Mouse (Mus musculus) liver, adult 2 months (tissue): ENCODE results near the gene Gmip. TPM values are rescaled to one million over a fixed set of nuclear protein-coding genes. Genes with fewer than 3 reads are reported as not detected.

ENCODE experiments used
- DNase-seq: peaks from one replicate; pipeline ENCODE4 v3.0.0-alpha.2; 2011; ENCODE audit warnings: low read depth, low spot score; ENCODE audit errors: extremely low read depth
- H3K27ac ChIP-seq: fragments of 200-500 bp; replicated peaks from 2 replicates; pipeline ENCODE4 v1.5.1; 2012; ENCODE audit warnings: low read depth, mild to moderate bottlenecking, control low read depth, inconsistent platforms, low read length; ENCODE audit not compliant: insufficient read depth
- H3K27me3 ChIP-seq: fragments of 200-500 bp; 2 replicates; pipeline ENCODE4 v1.6.1; 2012; ENCODE audit warnings: mild to moderate bottlenecking, moderate library complexity, low read length, inconsistent platforms; ENCODE audit not compliant: control insufficient read depth, insufficient read depth
- H3K36me3 ChIP-seq: fragments of 200-500 bp; 2 replicates; pipeline ENCODE4 v1.6.1; 2012; ENCODE audit warnings: low read length, inconsistent platforms; ENCODE audit not compliant: control insufficient read depth, insufficient read depth
- H3K4me1 ChIP-seq: fragments of 200-500 bp; 2 replicates; pipeline ENCODE4 v1.6.1; 2011; ENCODE audit warnings: low read length; ENCODE audit not compliant: control insufficient read depth, insufficient read depth
- H3K4me3 ChIP-seq: fragments of 200-500 bp; 2 replicates; pipeline ENCODE4 v1.5.1; 2011; ENCODE audit warnings: low read depth, mild to moderate bottlenecking, control low read depth, low read length, moderate library complexity; ENCODE audit not compliant: insufficient read depth
- H3K79me2 ChIP-seq: fragments of 200-500 bp; 2 replicates; pipeline ENCODE4 v1.6.1; 2012; ENCODE audit warnings: inconsistent platforms, mild to moderate bottlenecking, low read length, moderate library complexity; ENCODE audit not compliant: control insufficient read depth, insufficient read depth
- H3K9ac ChIP-seq: fragments of 200-500 bp; 2 replicates; pipeline ENCODE4 v1.6.1; 2012; ENCODE audit warnings: low read depth, mild to moderate bottlenecking, control low read depth, inconsistent platforms, low read length
- CTCF ChIP-seq: fragments of 200-500 bp; IDR thresholded peaks from 2 replicates; pipeline ENCODE4 v1.5.1; 2011; ENCODE audit warnings: low read depth, low read length, control low read depth
- POLR2A ChIP-seq: fragments of 200-500 bp; IDR thresholded peaks from 2 replicates; pipeline ENCODE4 v1.6.1; 2011; ENCODE audit warnings: low read length, control low read depth; ENCODE audit not compliant: insufficient read depth; ENCODE audit errors: extremely low read depth
- WGBS: fragments of 180-500 bp; shearing (Covaris S2); methylation state at CpG from one replicate; pipeline ENCODE4 v1.1.7; 2018; 5-methylcytosine and 5-hydroxymethylcytosine counted together
- polyA plus RNA-seq: library from polyadenylated mRNA; depleted of rRNA; stranded (reverse); fragments of >200 nt; gene quantifications from 2 replicates; pipeline ENCODE4 v1.2.3, GENCODE M21; 2012
- total RNA-seq: library from RNA; depleted of rRNA; stranded (reverse); fragments of >200 nt; gene quantifications from 2 replicates; pipeline ENCODE4 v1.2.3, GENCODE M21; 2014

Gmip gene
- total and polyA plus RNA-seq, 2 experiments: 2.2 to 12.6 TPM

- Histone ChIP-seq H3K4me3 (no peak overlapping the region), H3K9ac (no peak overlapping the region), H3K79me2 (no peaks in the 10 kb centered on the region), H3K4me1 (no peaks in the 10 kb centered on the region), H3K27ac (no peak overlapping the region), H3K36me3 (peaks cover 1% of the 10 kb centered on the region; the same call in 1 of the 2 replicates), H3K27me3 (no peaks in the 10 kb centered on the region)
- WGBS: 74% methylated on average over 4 of the region's 4 CpGs
- TF ChIP-seq POLR2A (no peak), CTCF (no peak)
- DNase-seq: no peak
Observed at GRCm38 (mm10) chr8:69815396-69815795, 6.9 kb downstream of the Gmip start.

- no peaks in the 10 kb centered on the region for H3K36me3 ChIP-seq
- TF ChIP-seq POLR2A: no peak
- no peak for TF ChIP-seq CTCF
- no peaks in the 10 kb centered on the region for H3K79me2 ChIP-seq
- no peak overlapping the region for H3K27ac ChIP-seq
- DNase-seq: no peak
- no peaks in the 10 kb centered on the region for H3K27me3 ChIP-seq
- whole genome bisulfite sequencing: 66% methylated on average over 9 of the region's 9 CpGs
- no peak overlapping the region for H3K9ac ChIP-seq
- H3K4me1 ChIP-seq: peaks cover 6% of the 10 kb centered on the region; the same call in 1 of the 2 replicates
- H3K4me3 ChIP-seq: no peak overlapping the region
Observed at GRCm38 (mm10) chr8:69820466-69820865, 12.0 kb downstream of the Gmip start.

- no peak for DNase-seq
- peak overlapping the region; percentile 82 for H3K4me3 ChIP-seq
- H3K9ac ChIP-seq: peak overlapping the region; percentile 80
- no peaks in the 10 kb centered on the region for H3K36me3 ChIP-seq
- no peaks in the 10 kb centered on the region for H3K79me2 ChIP-seq
- peaks cover 6% of the 10 kb centered on the region; the same call in 1 of the 2 replicates for H3K4me1 ChIP-seq
- no peak for TF ChIP-seq CTCF
- TF ChIP-seq POLR2A: no peak
- WGBS: 4% methylated on average over 17 of the region's 22 CpGs
- no peak overlapping the region for H3K27ac ChIP-seq
- no peaks in the 10 kb centered on the region for H3K27me3 ChIP-seq
Observed at GRCm38 (mm10) chr8:69821971-69822385, 13.5 kb downstream of the Gmip start.

GRCm38 (mm10) chr8:69822386-69823191 lies 14.1 kb downstream of the Gmip start, which contains the start of gene Lpar2:
Gene Lpar2, plus strand, starts transcription at chr8:69822429.
- peak within 1 kb of the TSS; percentile 82 for H3K4me3 ChIP-seq
- TF ChIP-seq CTCF (no peak), POLR2A (no peak)
- whole genome bisulfite sequencing: 16% methylated on average over 32 of the region's 35 CpGs

GRCm38 (mm10) chr8:69826371-69826770 lies 17.9 kb downstream of the Gmip start:
- no peaks in the 10 kb centered on the region for H3K36me3 ChIP-seq
- no peak overlapping the region for H3K4me3 ChIP-seq
- peaks cover 6% of the 10 kb centered on the region; the same call in 1 of the 2 replicates for H3K4me1 ChIP-seq
- H3K27me3 ChIP-seq: no peaks in the 10 kb centered on the region
- no peak for DNase-seq
- no peaks in the 10 kb centered on the region for H3K79me2 ChIP-seq
- no peak overlapping the region for H3K9ac ChIP-seq
- TF ChIP-seq POLR2A: no peak
- TF ChIP-seq CTCF: no peak
- no peak overlapping the region for H3K27ac ChIP-seq
- WGBS: 92% methylated on average over 12 of the region's 12 CpGs

More at GRCm38 (mm10) chr8:69822386-69823191, 14.1 kb downstream of the Gmip start, which contains the start of gene Lpar2:
- peak; percentile 55 for DNase-seq
- H3K4me1 ChIP-seq: peaks cover 6% of the 10 kb centered on the region; the same call in 1 of the 2 replicates
- H3K27ac ChIP-seq: no peak within 1 kb of the TSS
- H3K36me3 ChIP-seq: no peaks in the 10 kb centered on the region
- no peaks in the 10 kb centered on the region for H3K27me3 ChIP-seq
- no peaks in the 10 kb centered on the region for H3K79me2 ChIP-seq
- peak within 1 kb of the TSS; percentile 80 for H3K9ac ChIP-seq
